Mouse (Mus musculus): ENCODE results near the gene Gkn2. TPM values are rescaled to one million over a fixed set of nuclear protein-coding genes. Genes with fewer than 3 reads are reported as not detected.

Gkn2 gene
- polyA plus RNA-seq, 1 experiment from 2014 or later: not detected

DNA sequence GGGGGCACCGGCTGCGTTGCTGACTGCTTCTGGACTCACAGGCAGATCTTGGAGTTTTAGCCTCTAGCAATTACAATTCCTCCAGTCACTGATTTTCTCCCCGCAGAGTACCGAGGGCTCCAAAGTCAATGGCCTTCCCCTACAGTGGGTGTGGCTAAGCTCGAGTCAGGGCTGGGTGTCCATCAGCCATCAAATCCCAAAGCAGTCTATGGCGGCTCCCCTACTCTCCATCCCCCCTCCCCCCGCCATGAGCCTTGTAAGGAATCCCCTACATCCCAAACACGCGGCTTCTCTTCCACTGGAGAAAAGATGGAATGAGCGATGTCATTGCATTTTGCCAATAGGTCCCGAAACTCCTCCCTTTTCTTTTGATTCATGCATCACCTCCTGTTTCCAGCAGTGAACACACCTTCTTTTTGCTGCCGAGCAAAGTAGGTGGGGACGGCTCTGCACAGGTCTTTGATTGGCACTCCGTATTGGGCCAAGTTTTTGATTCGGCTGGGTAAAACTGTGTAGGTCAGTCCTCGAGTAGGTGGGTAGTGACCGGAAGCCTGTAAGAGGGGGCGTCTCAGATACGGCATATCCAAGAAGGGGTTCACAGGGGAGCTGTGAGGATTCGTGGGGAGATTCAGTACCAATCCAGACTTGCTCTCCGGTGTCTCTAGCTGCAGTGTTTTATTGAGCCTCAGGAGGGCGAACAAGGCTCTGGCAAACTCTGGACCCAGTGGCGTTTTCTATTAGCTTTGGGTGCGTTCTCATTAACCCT, 11.0 kb downstream of the Gkn2 start:
- H3K36me3 ChIP-seq: no peaks in the 10 kb centered on the region
- H3K9ac ChIP-seq: peak overlapping the region; percentile 35; the same call in 1 of the 2 replicates
- H3K9me3 ChIP-seq: no peaks in the 10 kb centered on the region
- H3K27ac ChIP-seq (replicated peaks): no peak overlapping the region
- ATAC-seq (ENCODE audit: low FRiP score, low read depth): peak; percentile 47; the same call in 1 of the 2 replicates
- no peaks in the 10 kb centered on the region for H3K4me1 ChIP-seq (replicated peaks)
- 9% methylated on average over 24 of the region's 24 CpGs for whole genome bisulfite sequencing
- H3K4me2 ChIP-seq: peak overlapping the region; percentile 67
- peak overlapping the region; percentile 39 for H3K4me3 ChIP-seq
- H3K27me3 ChIP-seq: no peaks in the 10 kb centered on the region

DNA sequence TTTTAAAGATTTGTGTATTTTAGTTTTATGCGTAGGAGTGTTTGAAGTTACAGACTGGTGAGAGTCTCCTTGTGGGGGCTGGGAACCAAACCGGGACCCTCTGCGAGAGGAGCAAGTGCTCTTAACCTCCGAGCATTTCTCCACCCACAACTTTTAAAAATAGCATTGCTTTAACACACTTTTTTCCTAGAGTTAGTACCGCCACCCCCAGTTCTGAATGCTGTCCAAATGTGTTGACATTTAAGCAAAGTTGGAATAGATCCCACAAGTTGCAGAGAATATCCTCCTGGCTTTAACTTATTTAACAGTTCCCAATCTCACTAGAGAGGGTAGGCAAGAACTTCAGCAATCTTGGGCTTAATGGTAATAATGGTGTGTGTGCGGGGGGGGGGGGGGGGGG, 11.6 kb downstream of the Gkn2 start:
- Histone ChIP-seq H3K4me3 (no peak overlapping the region), H3K4me1 (replicated peaks) (no peaks in the 10 kb centered on the region), H3K27ac (replicated peaks) (no peak overlapping the region), H3K9ac (no peak overlapping the region), H3K27me3 (no peaks in the 10 kb centered on the region), H3K9me3 (no peaks in the 10 kb centered on the region), H3K4me2 (peak overlapping the region; percentile 67), H3K36me3 (no peaks in the 10 kb centered on the region)
- ATAC-seq (ENCODE audit: low FRiP score, low read depth): no peak
- WGBS: 68% methylated on average over 5 of the region's 6 CpGs

DNA sequence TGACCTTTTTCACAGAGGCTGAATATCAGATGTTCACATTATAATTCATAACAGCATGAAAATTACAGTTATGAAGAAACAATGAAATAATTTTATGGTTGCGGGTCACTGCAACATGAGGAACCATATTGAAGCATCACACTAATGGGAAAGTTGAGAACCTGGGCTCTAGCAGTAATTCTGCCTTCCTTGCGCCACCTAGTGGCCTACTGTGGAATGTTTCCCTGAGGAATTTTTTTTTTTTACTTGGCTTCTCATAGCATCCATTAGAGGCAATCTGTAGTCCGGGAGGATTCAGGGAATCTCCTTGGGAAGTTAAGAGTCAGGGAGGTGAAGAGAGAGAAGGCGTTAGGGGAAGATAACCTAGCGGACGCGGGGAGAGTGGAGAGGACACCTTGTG, 13.0 kb downstream of the Gkn2 start:
- H3K4me2 ChIP-seq: no peak overlapping the region
- 11% methylated on average over 7 of the region's 7 CpGs for WGBS
- no peak overlapping the region for H3K4me3 ChIP-seq
- no peaks in the 10 kb centered on the region for H3K36me3 ChIP-seq
- H3K27me3 ChIP-seq: no peaks in the 10 kb centered on the region
- H3K9me3 ChIP-seq: no peaks in the 10 kb centered on the region
- no peak overlapping the region for H3K9ac ChIP-seq
- ATAC-seq (ENCODE audit: low FRiP score, low read depth): no peak
- no peaks in the 10 kb centered on the region for H3K4me1 ChIP-seq (replicated peaks)
- H3K27ac ChIP-seq (replicated peaks): no peak overlapping the region

DNA sequence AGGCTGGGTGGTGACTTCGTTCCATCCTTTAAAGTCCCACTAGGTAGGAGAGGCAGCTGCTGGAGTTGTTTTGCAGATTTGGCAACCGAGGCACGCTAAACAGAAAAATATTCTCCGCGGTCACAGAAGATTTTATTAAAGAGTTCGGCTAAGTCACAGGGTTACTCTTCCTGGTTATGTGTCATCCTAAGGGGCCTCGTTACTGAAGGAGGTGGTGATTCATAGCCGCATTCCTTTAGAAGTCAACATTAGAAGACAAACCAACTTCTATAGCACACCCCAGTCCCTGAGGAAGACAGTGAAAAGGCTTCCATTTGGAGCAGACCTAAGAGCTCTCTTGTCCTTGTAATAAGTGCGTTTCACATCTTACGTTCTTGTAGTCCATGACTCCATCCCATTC, 13.5 kb downstream of the Gkn2 start:
- no peak overlapping the region for H3K27ac ChIP-seq (replicated peaks)
- no peak overlapping the region for H3K4me2 ChIP-seq
- H3K4me1 ChIP-seq (replicated peaks): no peaks in the 10 kb centered on the region
- no peak overlapping the region for H3K9ac ChIP-seq
- ATAC-seq (ENCODE audit: low FRiP score, low read depth): no peak
- WGBS: 82% methylated on average over 10 of the region's 10 CpGs
- H3K4me3 ChIP-seq: no peak overlapping the region
- no peaks in the 10 kb centered on the region for H3K9me3 ChIP-seq
- H3K27me3 ChIP-seq: no peaks in the 10 kb centered on the region
- no peaks in the 10 kb centered on the region for H3K36me3 ChIP-seq

DNA sequence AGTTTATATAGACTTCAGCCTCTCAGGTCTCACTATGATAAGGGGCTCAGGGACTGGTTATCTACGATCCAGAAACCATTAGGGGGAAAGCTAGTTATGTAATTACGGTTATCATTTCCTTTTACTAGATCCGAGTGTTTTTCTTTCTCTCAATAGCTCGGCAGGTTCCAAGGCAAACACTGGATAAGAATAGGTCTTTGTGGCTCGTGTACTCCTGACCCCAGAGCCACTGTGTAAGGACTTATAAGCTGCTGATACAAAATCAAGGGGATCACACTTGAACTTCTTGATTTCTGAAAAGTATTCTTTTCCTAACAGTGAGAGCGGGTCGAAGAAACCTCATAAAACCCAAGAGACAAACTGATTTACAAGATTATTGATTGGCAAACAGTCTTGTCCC, 15.7 kb downstream of the Gkn2 start, which contains the start of gene Gkn3:
Gene Gkn3, minus strand, starts transcription at position 59 of the 400 bp plus-strand sequence.
- Histone ChIP-seq H3K27me3 (no peaks in the 10 kb centered on the region), H3K9me3 (no peaks in the 10 kb centered on the region), H3K4me2 (no peak within 1 kb of the TSS), H3K4me1 (replicated peaks) (no peaks in the 10 kb centered on the region), H3K9ac (no peak within 1 kb of the TSS), H3K27ac (replicated peaks) (no peak within 1 kb of the TSS), H3K4me3 (no peak within 1 kb of the TSS), H3K36me3 (no peaks in the 10 kb centered on the region)
- ATAC-seq (ENCODE audit: low FRiP score, low read depth): no peak
- WGBS: 64% methylated on average over 7 of the region's 7 CpGs

DNA sequence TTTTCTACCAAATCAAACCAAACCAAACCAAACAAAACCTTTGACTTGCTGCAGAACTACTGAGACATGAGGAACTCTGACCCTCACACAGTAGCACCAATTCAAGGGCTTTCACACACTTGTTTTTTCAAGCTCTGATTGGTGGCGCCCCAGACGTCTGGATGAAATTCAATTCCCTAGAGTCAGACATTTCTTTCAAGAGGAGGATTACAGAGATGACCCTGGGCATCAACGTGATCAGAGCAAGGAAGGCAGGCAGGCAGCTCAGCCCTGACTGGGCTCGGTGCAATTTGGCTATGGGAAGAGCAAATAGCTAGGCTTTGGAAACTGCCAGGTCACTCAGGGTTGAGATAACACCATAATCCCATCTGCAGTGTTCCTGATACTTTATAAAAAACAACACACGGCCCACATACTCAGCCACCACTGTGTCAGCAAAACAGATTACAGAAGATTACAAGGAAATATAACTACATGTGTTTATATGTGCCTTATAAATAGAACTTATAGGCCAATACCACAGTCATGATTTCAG, 16.4 kb downstream of the Gkn2 start:
- H3K4me3 ChIP-seq: no peak overlapping the region
- no peaks in the 10 kb centered on the region for H3K9me3 ChIP-seq
- ATAC-seq (ENCODE audit: low FRiP score, low read depth): no peak
- H3K27ac ChIP-seq (replicated peaks): no peak overlapping the region
- WGBS: 46% methylated on average over 5 of the region's 5 CpGs
- no peaks in the 10 kb centered on the region for H3K27me3 ChIP-seq
- H3K36me3 ChIP-seq: no peaks in the 10 kb centered on the region
- H3K4me2 ChIP-seq: no peak overlapping the region
- no peak overlapping the region for H3K9ac ChIP-seq
- no peaks in the 10 kb centered on the region for H3K4me1 ChIP-seq (replicated peaks)

DNA sequence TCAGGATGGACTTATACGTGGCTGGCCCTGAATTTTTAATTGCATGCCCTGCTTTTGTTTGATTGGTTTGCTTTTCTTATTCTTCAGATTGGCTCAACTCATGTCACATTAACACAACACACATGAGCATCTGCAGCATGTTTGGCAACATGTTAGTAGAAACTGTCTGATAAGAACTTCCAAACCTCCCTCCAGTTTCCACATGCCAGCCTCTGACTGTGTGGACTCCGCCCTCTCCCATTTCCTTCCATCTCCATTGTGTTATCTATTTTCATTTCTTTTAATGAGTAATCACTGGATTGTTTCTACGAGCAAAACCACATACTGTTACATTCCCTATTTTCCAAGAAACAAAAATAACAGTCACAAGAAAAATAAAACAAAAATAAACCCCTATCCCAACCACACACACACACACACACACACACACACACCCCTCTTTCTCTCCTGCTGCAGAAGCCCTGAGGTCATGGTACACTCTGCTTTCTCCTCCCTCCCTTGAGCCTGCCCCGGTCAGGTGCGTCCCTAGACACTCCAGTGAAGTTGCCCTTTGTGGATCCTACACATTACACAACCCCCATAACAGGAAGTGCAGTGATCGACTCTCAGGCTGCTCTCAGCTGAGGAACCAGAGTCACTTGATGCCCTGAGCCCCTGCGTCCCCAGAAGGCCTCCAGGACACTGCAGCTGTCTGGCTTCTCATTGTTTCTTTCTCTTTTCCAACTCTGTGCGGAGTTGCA, 20.5 kb downstream of the Gkn2 start:
- H3K9ac ChIP-seq: no peak overlapping the region
- no peak overlapping the region for H3K4me3 ChIP-seq
- H3K27me3 ChIP-seq: no peaks in the 10 kb centered on the region
- H3K4me1 ChIP-seq (replicated peaks): no peaks in the 10 kb centered on the region
- H3K4me2 ChIP-seq: no peak overlapping the region
- H3K9me3 ChIP-seq: no peaks in the 10 kb centered on the region
- WGBS: 74% methylated on average over 8 of the region's 8 CpGs
- H3K27ac ChIP-seq (replicated peaks): no peak overlapping the region
- no peak for ATAC-seq (ENCODE audit: low FRiP score, low read depth)
- no peaks in the 10 kb centered on the region for H3K36me3 ChIP-seq

DNA sequence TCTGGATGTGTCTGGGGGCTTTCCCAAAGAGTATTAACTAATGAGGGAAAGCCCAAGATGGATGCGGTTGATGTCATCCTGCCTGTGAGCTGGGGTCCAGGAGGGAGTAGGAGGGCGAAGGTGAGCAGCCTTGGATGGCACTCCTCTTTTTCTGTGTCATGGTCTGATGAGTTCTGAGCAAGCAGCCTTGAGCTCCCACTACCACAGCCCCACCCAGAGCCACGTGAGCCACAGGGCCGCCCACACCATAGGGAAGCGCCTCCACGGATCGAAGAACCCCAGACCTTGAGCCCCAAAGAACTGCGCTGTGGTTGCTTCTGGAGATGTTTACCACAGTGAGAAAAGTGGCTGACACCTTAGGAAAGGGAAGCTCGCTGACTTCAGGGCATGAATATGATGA, 21.6 kb downstream of the Gkn2 start:
- Histone ChIP-seq H3K27me3 (no peaks in the 10 kb centered on the region), H3K27ac (replicated peaks) (no peak overlapping the region), H3K36me3 (no peaks in the 10 kb centered on the region), H3K9me3 (no peaks in the 10 kb centered on the region), H3K9ac (no peak overlapping the region), H3K4me2 (no peak overlapping the region), H3K4me3 (no peak overlapping the region), H3K4me1 (replicated peaks) (no peaks in the 10 kb centered on the region)
- 89% methylated on average over 9 of the region's 9 CpGs for WGBS
- ATAC-seq (ENCODE audit: low FRiP score, low read depth): no peak

DNA sequence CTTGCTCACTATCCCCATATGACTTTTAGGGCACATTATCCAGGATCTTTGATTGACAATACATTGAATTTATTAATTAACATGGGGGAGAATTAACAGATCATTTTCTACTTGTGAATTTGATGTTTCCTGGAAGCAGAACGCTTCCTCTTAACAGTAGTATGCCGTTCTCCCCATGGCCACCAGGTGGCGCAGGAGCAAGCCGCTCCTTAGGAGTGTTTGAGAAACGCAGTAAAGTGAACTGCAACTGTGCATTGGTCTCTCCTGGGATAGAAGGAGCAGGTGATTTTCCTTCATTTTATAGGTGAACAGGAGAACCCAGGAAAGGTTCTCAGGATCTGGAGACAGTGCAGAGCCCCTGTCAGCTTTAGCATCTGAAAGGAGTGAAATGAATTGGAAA, 26.0 kb downstream of the Gkn2 start:
- H3K4me2 ChIP-seq: no peak overlapping the region
- H3K9me3 ChIP-seq: no peaks in the 10 kb centered on the region
- H3K27ac ChIP-seq (replicated peaks): no peak overlapping the region
- no peak overlapping the region for H3K4me3 ChIP-seq
- H3K36me3 ChIP-seq: no peaks in the 10 kb centered on the region
- 2% methylated on average over 5 of the region's 5 CpGs for WGBS
- no peaks in the 10 kb centered on the region for H3K27me3 ChIP-seq
- no peaks in the 10 kb centered on the region for H3K4me1 ChIP-seq (replicated peaks)
- no peak for ATAC-seq (ENCODE audit: low FRiP score, low read depth)
- no peak overlapping the region for H3K9ac ChIP-seq

DNA sequence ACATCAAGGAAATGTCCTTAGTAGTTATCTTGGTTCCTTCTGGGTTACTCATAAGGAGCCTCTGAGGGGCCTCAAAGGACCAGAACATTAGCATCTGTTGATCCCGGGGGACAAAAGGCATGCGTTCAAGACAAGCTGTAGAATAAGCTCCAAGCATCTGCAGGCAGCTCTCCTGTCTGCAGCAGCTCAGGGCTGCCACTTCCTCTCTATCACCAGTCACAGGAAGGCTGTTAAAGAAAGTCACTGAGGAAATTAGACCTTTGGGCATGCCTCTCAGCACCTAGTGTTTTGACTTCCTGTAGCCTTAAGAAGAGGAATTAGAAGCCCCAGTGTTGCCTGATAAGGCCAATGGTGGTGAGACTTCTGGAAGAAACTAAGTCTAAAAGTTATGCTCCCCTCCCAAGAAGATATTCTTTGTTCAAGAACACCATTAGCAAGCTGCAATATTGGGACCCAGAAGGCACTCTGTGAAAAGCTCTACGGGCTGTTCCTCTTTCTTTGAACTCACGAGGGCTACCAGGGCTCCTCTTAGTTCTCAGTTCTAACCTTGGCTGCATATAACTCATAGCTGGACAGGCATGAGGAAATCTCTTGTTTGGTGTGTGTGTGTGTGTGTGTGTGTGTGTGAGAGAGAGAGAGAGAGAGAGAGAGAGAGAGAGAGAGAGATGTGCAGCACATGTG, 26.9 kb downstream of the Gkn2 start:
- H3K4me3 ChIP-seq: no peak overlapping the region
- no peaks in the 10 kb centered on the region for H3K27me3 ChIP-seq
- no peak overlapping the region for H3K9ac ChIP-seq
- H3K4me2 ChIP-seq: no peak overlapping the region
- 67% methylated on average over 4 of the region's 4 CpGs for WGBS
- no peaks in the 10 kb centered on the region for H3K4me1 ChIP-seq (replicated peaks)
- no peaks in the 10 kb centered on the region for H3K36me3 ChIP-seq
- no peak overlapping the region for H3K27ac ChIP-seq (replicated peaks)
- no peak for ATAC-seq (ENCODE audit: low FRiP score, low read depth)
- H3K9me3 ChIP-seq: no peaks in the 10 kb centered on the region

DNA sequence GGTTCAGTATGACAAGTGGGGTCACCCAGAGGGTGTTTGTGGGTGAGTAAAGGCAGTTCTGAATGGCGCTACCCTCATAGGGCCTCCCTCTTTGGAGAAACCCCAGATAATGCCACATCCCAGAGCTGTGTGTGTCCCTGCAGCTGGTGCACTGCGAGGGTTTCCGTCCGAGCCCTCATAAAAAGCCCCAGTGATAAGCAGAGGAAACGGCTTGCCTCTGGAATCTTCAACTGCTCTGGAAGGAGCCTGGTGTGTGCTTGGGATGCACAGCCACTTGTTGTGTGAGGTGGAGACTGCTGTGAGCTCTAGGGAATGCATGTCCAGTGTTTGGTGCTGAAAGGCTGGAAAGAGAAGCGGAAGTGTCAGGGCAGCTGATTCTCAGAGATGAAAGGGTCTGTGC, 28.3 kb downstream of the Gkn2 start:
- WGBS: 81% methylated on average over 6 of the region's 6 CpGs
- no peaks in the 10 kb centered on the region for H3K36me3 ChIP-seq

DNA sequence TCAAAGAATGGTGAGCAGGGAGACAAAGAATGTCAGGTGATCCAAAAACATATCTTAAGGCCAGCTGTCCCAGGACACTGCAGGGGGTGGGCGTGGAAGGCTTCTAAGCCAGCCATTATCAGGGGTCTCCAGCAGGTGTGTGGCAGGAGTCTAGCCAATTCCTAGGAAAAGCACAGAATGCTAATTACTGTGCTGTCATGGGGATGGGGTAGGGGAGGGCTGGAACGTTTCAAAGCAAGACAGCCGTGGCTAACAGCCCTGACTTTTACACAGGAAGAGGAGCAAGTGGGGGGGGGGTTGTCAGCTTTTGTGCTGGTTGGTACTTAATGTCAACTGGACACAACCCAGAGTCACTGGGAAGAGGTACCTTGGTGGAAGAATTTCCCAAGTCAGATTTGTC, 38.9 kb downstream of the Gkn2 start:
- Histone ChIP-seq H3K4me2 (no peak overlapping the region), H3K4me1 (replicated peaks) (0 out of 2 replicates have a peak, but pooled peaks cover 5% of the 10 kb centered on the region), H3K27ac (replicated peaks) (no peak overlapping the region), H3K27me3 (no peaks in the 10 kb centered on the region), H3K9ac (no peak overlapping the region), H3K4me3 (no peak overlapping the region), H3K36me3 (no peaks in the 10 kb centered on the region), H3K9me3 (no peaks in the 10 kb centered on the region)
- ATAC-seq (ENCODE audit: low FRiP score, low read depth): no peak
- 21% methylated on average over 3 of the region's 3 CpGs for WGBS

More for the DNA sequence above, 28.3 kb downstream of the Gkn2 start:
- Histone ChIP-seq H3K9ac (no peak overlapping the region), H3K4me3 (no peak overlapping the region), H3K27ac (replicated peaks) (no peak overlapping the region), H3K9me3 (no peaks in the 10 kb centered on the region), H3K4me1 (replicated peaks) (no peaks in the 10 kb centered on the region), H3K4me2 (no peak overlapping the region), H3K27me3 (no peaks in the 10 kb centered on the region)
- no peak for ATAC-seq (ENCODE audit: low FRiP score, low read depth)
